Mouse (Mus musculus): ENCODE data around the gene Vhl.

GRCm38 (mm10) chr6:113659648-113660491 lies 36.1 kb downstream of the Vhl start:
- TF ChIP-seq CTCF (IDR thresholded peaks at IDR 0.05; ENCODE audit: low read depth) (no peak), EP300 (IDR thresholded peaks at IDR 0.05; ENCODE audit: low read depth) (no peak)
